Mouse (Mus musculus): ENCODE measurements around the gene 4930519P11Rik.

DNA sequence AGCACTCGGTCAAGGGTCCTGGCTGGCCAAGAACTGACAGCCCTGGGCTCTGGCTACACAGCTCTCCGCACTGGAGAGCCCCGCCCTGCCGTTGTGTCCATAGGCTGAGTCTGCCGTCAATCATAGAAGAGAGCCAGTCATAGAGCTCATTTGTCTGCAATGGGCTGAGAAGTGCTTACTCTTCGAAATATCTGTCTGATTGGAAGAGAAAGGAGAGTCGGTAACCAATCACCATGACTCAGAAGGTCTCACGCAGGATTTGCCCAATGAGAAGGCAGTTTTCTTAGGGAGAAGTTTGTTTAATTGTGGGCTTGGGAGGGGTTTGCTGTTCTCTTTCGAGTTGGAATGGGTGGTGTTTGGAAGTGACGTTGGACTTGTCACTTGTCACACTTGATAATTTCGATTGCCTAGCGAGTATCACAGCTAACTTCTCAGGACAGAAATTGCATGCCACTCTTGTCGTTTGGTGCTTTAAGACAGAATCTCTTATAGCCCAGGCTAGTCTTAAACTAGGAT is 9.5 kb downstream of the 4930519P11Rik start, which contains the start of gene Pxmp4:
- no peak for TF ChIP-seq CTCF (IDR thresholded peaks at IDR 0.05; ENCODE audit: extremely low read depth, insufficient read depth, insufficient read length, insufficient replicate concordance)
- TF ChIP-seq POLR2A (IDR thresholded peaks at IDR 0.05; ENCODE audit: low read depth, low read length), result peak; percentile 39

Measured in spleen, adult 2 months (tissue).